Mouse (Mus musculus): ENCODE measurements around the gene Gfra4.
"Not testable (repeated sequence)": the region's sequence is repeated elsewhere in the genome, so short reads cannot be mapped to it uniquely, and the experiment has no call there.

Gene Gfra4

GRCm38 (mm10) chr2:131044989-131045720 is 2.3 kb upstream of the Gfra4 start:
- no peak for DNase-seq

- DNase-seq, result no peak
Measured at GRCm38 (mm10) chr2:131044354-131044852, 1.5 kb upstream of the Gfra4 start.

- peak; percentile 71 for DNase-seq
Measured at GRCm38 (mm10) chr2:131040854-131041825, 1.7 kb downstream of the Gfra4 start.

- no peak for DNase-seq
Measured at GRCm38 (mm10) chr2:131038675-131039074, 4.2 kb downstream of the Gfra4 start.

GRCm38 (mm10) chr2:131038197-131038596 is 4.7 kb downstream of the Gfra4 start:
- no peak for DNase-seq

- DNase-seq, result no peak
Measured at GRCm38 (mm10) chr2:131037226-131037990, 5.5 kb downstream of the Gfra4 start.

- DNase-seq, result no peak
Measured at GRCm38 (mm10) chr2:131036757-131037156, 6.1 kb downstream of the Gfra4 start.

GRCm38 (mm10) chr2:131036343-131036742 is 6.5 kb downstream of the Gfra4 start:
- no peak for DNase-seq

GRCm38 (mm10) chr2:131031406-131031805 is 11.5 kb downstream of the Gfra4 start:
- not testable (repeated sequence) for DNase-seq

GRCm38 (mm10) chr2:131030998-131031397 is 11.9 kb downstream of the Gfra4 start:
- DNase-seq, result no peak

GRCm38 (mm10) chr2:131030561-131030960 is 12.3 kb downstream of the Gfra4 start:
- DNase-seq, result no peak

GRCm38 (mm10) chr2:131029065-131029935 is 13.6 kb downstream of the Gfra4 start:
- no peak for DNase-seq

- DNase-seq, result no peak
Measured at GRCm38 (mm10) chr2:131026941-131027340, 15.9 kb downstream of the Gfra4 start.

- DNase-seq, result no peak
Measured at GRCm38 (mm10) chr2:131025230-131025629, 17.7 kb downstream of the Gfra4 start.

- no peak for DNase-seq
Measured at GRCm38 (mm10) chr2:131010566-131010965, 32.3 kb downstream of the Gfra4 start.

- DNase-seq, result no peak
Measured at GRCm38 (mm10) chr2:131009123-131009522, 33.8 kb downstream of the Gfra4 start.

- no peak for DNase-seq
Measured at GRCm38 (mm10) chr2:130992818-130993217, 50.1 kb downstream of the Gfra4 start.
